Mouse (Mus musculus) kidney, embryonic 15.5 days (tissue): Measurements from ENCODE around the gene Vnn3. TPM values are rescaled to one million over a fixed set of nuclear protein-coding genes. Genes with fewer than 3 reads are reported as not detected.

Experiments used
- ATAC-seq: fragments of 200-750 bp; cut with Nextera tagmentation; replicated peaks from 2 replicates; pipeline ENCODE4 v1.8.0; 2017; ENCODE audit warnings: moderate TSS enrichment; ENCODE audit not compliant: low FRiP score
- H3K27ac ChIP-seq: fragments of 300-500 bp; sonication (generic); 2 replicates; pipeline ENCODE4 v1.5.1; 2015; ENCODE audit warnings: mild to moderate bottlenecking, inconsistent platforms
- H3K27me3 ChIP-seq: fragments of 300-500 bp; sonication (generic); 2 replicates; pipeline ENCODE4 v1.6.1; 2015; ENCODE audit warnings: inconsistent platforms
- H3K36me3 ChIP-seq: fragments of 300-500 bp; sonication (generic); 2 replicates; pipeline ENCODE4 v1.6.1; 2015; ENCODE audit warnings: inconsistent platforms
- H3K4me1 ChIP-seq: fragments of 300-500 bp; sonication (generic); 2 replicates; pipeline ENCODE4 v1.6.1; 2015; ENCODE audit warnings: inconsistent platforms
- H3K4me2 ChIP-seq: fragments of 300-500 bp; sonication (generic); 2 replicates; pipeline ENCODE4 v1.6.1; 2015; ENCODE audit warnings: moderate library complexity, mild to moderate bottlenecking, inconsistent platforms
- H3K4me3 ChIP-seq: fragments of 300-500 bp; sonication (generic); replicated peaks from 2 replicates; pipeline ENCODE4 v1.5.1; 2015; ENCODE audit warnings: mild to moderate bottlenecking, inconsistent platforms
- H3K9ac ChIP-seq: fragments of 300-500 bp; sonication (generic); 2 replicates; pipeline ENCODE4 v1.6.1; 2015; ENCODE audit warnings: mild to moderate bottlenecking, inconsistent platforms
- H3K9me3 ChIP-seq: fragments of 300-500 bp; sonication (generic); replicated peaks from 2 replicates; pipeline ENCODE4 v1.6.1; 2016; ENCODE audit warnings: inconsistent platforms
- WGBS: fragments of 180-500 bp; shearing (Covaris S2); methylation state at CpG from one replicate; pipeline ENCODE4 v1.1.7; 2015; ENCODE audit warnings: mixed read lengths; 5-methylcytosine and 5-hydroxymethylcytosine counted together
- polyA plus RNA-seq: library from polyadenylated mRNA; unstranded; fragments of >200 nt; fragmentation: Nextera tagmentation; extraction: Ambion mirVana; gene quantifications from 2 replicates; pipeline ENCODE4 v1.2.1, GENCODE M21; 2015

Gene Vnn3
- polyA plus RNA-seq, 1 experiment from 2014 or later, result 0.27 TPM

DNA sequence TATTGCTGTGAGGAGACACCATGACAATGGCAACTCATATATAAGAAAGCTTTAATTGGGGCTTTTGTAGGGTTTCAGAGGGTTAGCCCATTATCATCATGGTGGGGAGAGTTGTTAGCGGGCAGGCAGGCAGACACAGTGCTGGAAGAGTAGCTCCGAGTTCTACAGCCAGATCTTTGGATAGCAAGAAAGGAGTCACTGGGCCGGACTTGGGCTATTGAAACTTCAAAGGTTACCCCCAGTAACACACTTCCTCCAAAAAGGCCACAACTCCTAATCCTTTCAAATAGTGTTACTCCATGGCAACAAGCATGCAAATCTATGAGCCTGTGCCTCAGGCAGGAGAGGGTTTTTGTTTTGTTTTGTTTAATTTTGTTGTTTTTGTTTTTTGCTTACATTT is 49.9 kb downstream of the Vnn3 start:
- no peak overlapping the region for H3K9ac ChIP-seq
- no peak overlapping the region for H3K4me2 ChIP-seq
- H3K4me1 ChIP-seq, result no peaks in the 10 kb centered on the region
- 87% methylated on average over 3 of the region's 3 CpGs for WGBS
- no peak overlapping the region for H3K4me3 ChIP-seq
- no peak overlapping the region for H3K27ac ChIP-seq
- no peaks in the 10 kb centered on the region for H3K36me3 ChIP-seq
- no peaks in the 10 kb centered on the region for H3K9me3 ChIP-seq
- H3K27me3 ChIP-seq, result no peaks in the 10 kb centered on the region
- ATAC-seq, result no peak

DNA sequence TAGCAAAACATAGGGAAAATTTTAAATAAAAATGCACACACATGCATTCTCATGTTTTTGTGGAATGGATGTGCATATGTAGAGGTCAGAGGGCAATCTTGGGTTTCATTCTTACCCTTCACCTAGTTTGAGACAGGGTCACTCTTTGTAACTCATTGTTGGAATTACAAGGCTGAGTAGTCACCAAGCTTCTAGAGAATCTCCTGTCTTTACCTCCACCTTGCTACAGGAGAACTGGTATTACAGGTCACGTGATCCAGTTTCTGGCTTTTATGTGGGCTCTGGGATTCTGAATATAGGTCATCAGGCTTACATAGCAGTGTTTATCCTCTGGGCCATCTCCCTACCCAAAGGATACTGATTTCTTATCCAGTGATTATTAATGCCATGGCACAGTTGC is 54.4 kb downstream of the Vnn3 start:
- H3K4me3 ChIP-seq, result no peak overlapping the region
- H3K36me3 ChIP-seq, result no peaks in the 10 kb centered on the region
- H3K27me3 ChIP-seq, result no peaks in the 10 kb centered on the region
- 78% methylated on average over 1 of the region's 1 CpGs for WGBS
- ATAC-seq, result no peak
- no peak overlapping the region for H3K27ac ChIP-seq
- H3K9me3 ChIP-seq, result no peaks in the 10 kb centered on the region
- no peak overlapping the region for H3K4me2 ChIP-seq
- H3K9ac ChIP-seq, result no peak overlapping the region
- no peaks in the 10 kb centered on the region for H3K4me1 ChIP-seq

Other genes starting within 250 kb of the Vnn3 start
- 195 and 221 TPM in 2 replicates for gene Rps12, start 64.2 kb upstream of the Vnn3 start, polyA plus RNA-seq
- 18.2 and 19.1 TPM in 2 replicates for gene Slc18b1, start 54.5 kb upstream of the Vnn3 start, polyA plus RNA-seq
- 2.0 TPM in 2 replicates for gene Vnn1, start 43.2 kb downstream of the Vnn3 start, polyA plus RNA-seq
- gene Taar1, start 68.9 kb downstream of the Vnn3 start, polyA plus RNA-seq, result not detected in 2 replicates
- 0.22 TPM in 1 of 2 replicates, not detected in the other for gene Taar2, start 87.1 kb downstream of the Vnn3 start, polyA plus RNA-seq
- gene Taar3, start 98.1 kb downstream of the Vnn3 start, polyA plus RNA-seq, result not detected in 2 replicates
- not detected in 2 replicates for gene Taar4, start 109.0 kb downstream of the Vnn3 start, polyA plus RNA-seq
- gene Taar5, start 119.2 kb downstream of the Vnn3 start, polyA plus RNA-seq, result 0.36 TPM in 1 of 2 replicates, not detected in the other
- not detected in 2 replicates for gene Taar6, start 134.2 kb downstream of the Vnn3 start, polyA plus RNA-seq
- gene Taar7a, start 142.0 kb downstream of the Vnn3 start, polyA plus RNA-seq, result not detected in 2 replicates
- not detected in 2 replicates for gene Taar7b, start 148.5 kb downstream of the Vnn3 start, polyA plus RNA-seq
- not detected in 2 replicates for gene Taar7d, start 175.8 kb downstream of the Vnn3 start, polyA plus RNA-seq
- not detected in 2 replicates for gene Taar7e, start 186.2 kb downstream of the Vnn3 start, polyA plus RNA-seq
- gene Taar7f, start 198.0 kb downstream of the Vnn3 start, polyA plus RNA-seq, result not detected in 2 replicates
- gene Taar8a, start 225.0 kb downstream of the Vnn3 start, polyA plus RNA-seq, result not detected in 2 replicates
- gene Taar8b, start 240.8 kb downstream of the Vnn3 start, polyA plus RNA-seq, result not detected in 2 replicates